Mouse (Mus musculus) E14TG2a.4 (cell line): ENCODE measurements around the gene Osbpl9.

ENCODE experiments used
- CTCF ChIP-seq: conservative IDR thresholded peaks from 2 replicates; pipeline ENCODE4 v1.5.1; 2014; ENCODE audit warnings: low read length
- NANOG ChIP-seq: IDR thresholded peaks from 2 replicates; pipeline ENCODE4 v1.6.1; 2014; ENCODE audit warnings: borderline replicate concordance, low read length, mixed read lengths
- POU5F1 ChIP-seq: IDR thresholded peaks from 2 replicates; pipeline ENCODE4 v1.6.1; 2014; ENCODE audit warnings: low read length, borderline replicate concordance

- TF ChIP-seq CTCF (no peak), POU5F1 (no peak), NANOG (no peak)
Measured at GRCm38 (mm10) chr4:109048258-109048657, 153.8 kb downstream of the Osbpl9 start.
